Mouse (Mus musculus) lung, postnatal 0 days (tissue): Measurements from ENCODE around the gene Slc25a42. TPM values are rescaled to one million over a fixed set of nuclear protein-coding genes. Genes with fewer than 3 reads are reported as not detected.
A peak's percentile ranks its signal among the peaks of the same experiment; 100 is the strongest.

Experiments
- ATAC-seq: fragments of 200-750 bp; cut with Nextera tagmentation; 2 replicates; pipeline ENCODE4 v1.8.0; 2017; ENCODE audit warnings: moderate library complexity
- DNase-seq: peaks from one replicate; pipeline ENCODE4 v3.0.0-alpha.2; 2016; ENCODE audit warnings: low spot score
- H3K27ac ChIP-seq: fragments of 300-500 bp; sonication (generic); 2 replicates; pipeline ENCODE4 v1.5.1; 2014; ENCODE audit warnings: antibody characterized with exemption, mild to moderate bottlenecking, low read length, mixed read lengths
- H3K27me3 ChIP-seq: fragments of 300-500 bp; sonication (generic); replicated peaks from 2 replicates; pipeline ENCODE4 v1.6.1; 2014; ENCODE audit warnings: low read length, mixed read lengths; ENCODE audit not compliant: insufficient read depth
- H3K36me3 ChIP-seq: fragments of 300-500 bp; sonication (generic); 2 replicates; pipeline ENCODE4 v1.6.1; 2014; ENCODE audit warnings: low read length, mixed read lengths; ENCODE audit not compliant: insufficient read depth
- H3K4me1 ChIP-seq: fragments of 300-500 bp; sonication (generic); 2 replicates; pipeline ENCODE4 v1.6.1; 2014; ENCODE audit warnings: antibody characterized with exemption, low read depth, low read length, mixed read lengths; ENCODE audit not compliant: insufficient read depth
- H3K4me2 ChIP-seq: fragments of 300-500 bp; sonication (generic); replicated peaks from 2 replicates; pipeline ENCODE4 v1.6.1; 2014; ENCODE audit warnings: low read depth, mild to moderate bottlenecking, low read length, moderate library complexity, mixed read lengths
- H3K4me3 ChIP-seq: fragments of 300-500 bp; sonication (generic); 2 replicates; pipeline ENCODE4 v1.5.1; 2014; ENCODE audit warnings: low read depth, low read length
- H3K9ac ChIP-seq: fragments of 300-500 bp; sonication (generic); replicated peaks from 2 replicates; pipeline ENCODE4 v1.6.1; 2014; ENCODE audit warnings: low read depth, mild to moderate bottlenecking
- H3K9me3 ChIP-seq: fragments of 300-500 bp; sonication (generic); 2 replicates; pipeline ENCODE4 v1.6.1; 2016; ENCODE audit warnings: low read length, mixed read lengths
- CTCF ChIP-seq: IDR thresholded peaks from 2 replicates; pipeline ENCODE4 v1.5.1; 2016; ENCODE audit warnings: antibody characterized with exemption, mild to moderate bottlenecking
- EP300 ChIP-seq: IDR thresholded peaks from 2 replicates; pipeline ENCODE4 v1.6.1; 2016; ENCODE audit warnings: antibody characterized with exemption, mild to moderate bottlenecking, control low read depth
- WGBS: fragments of 180-500 bp; shearing (Covaris S2); extraction: QIAGEN DNeasy Blood & Tissue Kit; methylation state at CpG from one replicate; pipeline ENCODE4 v1.1.7; 2014; 5-methylcytosine and 5-hydroxymethylcytosine counted together
- polyA plus RNA-seq: library from polyadenylated mRNA; unstranded; fragments of >200 nt; fragmentation: Nextera tagmentation; extraction: Ambion mirVana; gene quantifications from 2 replicates; pipeline ENCODE4 v1.2.1, GENCODE M21; 2015

The Slc25a42 gene
- 4.0 and 4.3 TPM in 2 replicates for polyA plus RNA-seq

GRCm38 (mm10) chr8:70212112-70213055 lies at the start of gene Slc25a42:
Gene Slc25a42 (minus strand): TSS chr8:70212305.
- peak within 1 kb of the TSS; percentile 61 for H3K4me3 ChIP-seq
- H3K36me3 ChIP-seq: no peaks in the 10 kb centered on the region
- H3K27me3 ChIP-seq: no peaks in the 10 kb centered on the region
- peak; percentile 95 for ATAC-seq
- TF ChIP-seq CTCF (peak; percentile 1; the same call in 1 of the 2 replicates), EP300 (0 out of 2 replicates have a peak, but pooled peaks have one; percentile 25)
- peak within 1 kb of the TSS; percentile 84 for H3K27ac ChIP-seq
- no peaks in the 10 kb centered on the region for H3K9me3 ChIP-seq
- WGBS: under 1% methylated on average over 64 of the region's 66 CpGs
- peak within 1 kb of the TSS; percentile 44 for H3K9ac ChIP-seq
- peak within 1 kb of the TSS; percentile 96 for H3K4me2 ChIP-seq
- DNase-seq: peak; percentile 100
- H3K4me1 ChIP-seq: peaks cover 11% of the 10 kb centered on the region; the same call in 1 of the 2 replicates

DNA sequence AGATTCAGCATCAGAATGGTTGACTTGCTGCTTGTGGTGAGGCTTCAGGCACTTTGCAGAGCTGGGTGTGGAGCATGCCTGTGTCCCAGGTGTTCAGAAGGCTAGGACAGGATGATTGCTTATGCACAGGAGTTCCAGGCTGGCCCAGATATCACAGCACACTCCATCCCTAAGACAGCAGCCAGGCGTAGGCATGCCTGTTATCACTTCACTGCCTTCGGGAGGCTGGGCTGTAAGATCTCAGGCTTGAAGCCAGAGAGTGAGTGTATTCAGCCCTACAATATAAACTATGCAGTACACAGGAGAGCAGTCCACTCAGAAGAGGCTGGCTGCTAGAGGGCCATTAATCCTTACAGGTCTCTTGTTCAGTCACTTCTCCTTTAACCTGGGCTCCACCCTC lies 46.9 kb upstream of the Slc25a42 start:
- Histone ChIP-seq H3K4me1 (no peaks in the 10 kb centered on the region), H3K4me2 (no peak overlapping the region), H3K4me3 (no peak overlapping the region), H3K27ac (no peak overlapping the region), H3K27me3 (no peaks in the 10 kb centered on the region), H3K9me3 (no peaks in the 10 kb centered on the region), H3K9ac (no peak overlapping the region), H3K36me3 (peaks cover 42% of the 10 kb centered on the region)
- DNase-seq: no peak
- no peak for TF ChIP-seq EP300
- no peak for TF ChIP-seq CTCF
- 43% methylated on average over 2 of the region's 2 CpGs for WGBS
- 0 out of 2 replicates have a peak, but pooled peaks have one; percentile 22 for ATAC-seq

DNA sequence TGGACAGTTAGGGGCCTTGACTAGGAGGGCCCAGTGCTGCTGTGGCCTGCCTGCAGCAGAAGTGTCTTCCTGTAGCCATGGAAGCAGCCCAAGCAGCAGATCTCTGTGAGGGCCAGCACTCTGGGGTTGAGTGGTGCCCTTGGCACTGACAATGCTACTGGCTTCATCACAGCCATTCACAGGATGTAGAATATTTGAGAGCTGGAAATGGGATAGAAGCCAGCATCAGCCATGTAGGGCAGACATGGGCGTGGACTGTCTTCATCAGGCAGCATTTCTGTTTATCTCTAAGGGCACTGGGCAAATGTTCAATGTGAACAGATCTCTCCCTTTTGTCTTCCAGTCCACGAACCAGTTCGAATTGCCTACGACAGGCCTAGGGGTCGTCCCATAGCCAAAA lies 46.5 kb upstream of the Slc25a42 start:
- Histone ChIP-seq H3K36me3 (peaks cover 46% of the 10 kb centered on the region), H3K9me3 (no peaks in the 10 kb centered on the region), H3K27ac (no peak overlapping the region), H3K9ac (no peak overlapping the region), H3K4me3 (no peak overlapping the region), H3K4me2 (no peak overlapping the region), H3K27me3 (no peaks in the 10 kb centered on the region), H3K4me1 (no peaks in the 10 kb centered on the region)
- 62% methylated on average over 5 of the region's 5 CpGs for WGBS
- TF ChIP-seq EP300: no peak
- TF ChIP-seq CTCF: no peak
- peak; percentile 81 for ATAC-seq
- DNase-seq: peak; percentile 52

DNA sequence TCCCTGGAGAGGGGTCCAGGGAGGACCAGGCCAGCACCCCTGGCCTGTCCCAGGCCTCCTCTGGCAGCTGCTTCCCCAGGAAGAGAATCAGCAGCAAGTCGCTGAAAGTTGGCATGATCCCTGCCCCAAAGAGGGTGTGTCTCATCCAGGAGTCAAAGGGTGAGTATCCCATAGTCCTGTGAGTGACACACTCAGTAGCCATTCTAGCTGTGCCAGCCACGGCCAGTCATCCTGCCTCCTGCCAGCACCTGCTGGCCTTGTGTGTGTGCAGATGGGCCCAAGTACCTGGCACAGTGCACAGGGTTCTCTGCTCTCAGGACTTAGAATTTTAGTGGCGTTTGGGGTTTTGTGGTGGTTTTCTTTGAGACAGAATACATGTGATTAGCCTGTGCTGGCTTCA lies 45.4 kb upstream of the Slc25a42 start:
- H3K4me2 ChIP-seq: no peak overlapping the region
- no peak overlapping the region for H3K27ac ChIP-seq
- no peak overlapping the region for H3K4me3 ChIP-seq
- ATAC-seq (no peak), DNase-seq (no peak)
- TF ChIP-seq EP300 (no peak), CTCF (no peak)
- H3K4me1 ChIP-seq: no peaks in the 10 kb centered on the region
- no peaks in the 10 kb centered on the region for H3K9me3 ChIP-seq
- WGBS: 88% methylated on average over 3 of the region's 3 CpGs
- no peak overlapping the region for H3K9ac ChIP-seq
- H3K27me3 ChIP-seq: no peaks in the 10 kb centered on the region
- H3K36me3 ChIP-seq: peaks cover 51% of the 10 kb centered on the region

DNA sequence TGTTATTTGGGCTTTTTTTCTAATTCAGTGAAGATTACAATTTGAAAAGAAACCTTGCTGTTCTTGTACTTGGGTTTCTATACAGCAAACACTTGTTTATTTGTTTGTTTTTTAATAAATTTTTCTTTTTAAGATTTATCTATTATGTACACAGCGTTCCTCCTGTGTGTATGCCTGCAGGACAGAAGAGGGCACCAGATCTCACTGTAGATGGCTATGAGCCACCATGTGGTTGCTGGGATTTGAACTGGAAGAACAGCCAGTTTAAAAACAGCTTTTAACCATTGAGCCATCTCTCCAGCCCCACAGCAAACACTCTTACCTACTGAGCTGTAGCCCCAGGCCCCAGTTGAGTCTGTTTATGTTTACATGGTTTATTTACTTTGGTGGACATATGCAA lies 42.5 kb upstream of the Slc25a42 start:
- Histone ChIP-seq H3K4me2 (no peak overlapping the region), H3K36me3 (peaks cover 56% of the 10 kb centered on the region), H3K4me3 (no peak overlapping the region), H3K27me3 (no peaks in the 10 kb centered on the region), H3K9me3 (no peaks in the 10 kb centered on the region), H3K4me1 (no peaks in the 10 kb centered on the region), H3K9ac (no peak overlapping the region), H3K27ac (no peak overlapping the region)
- 71% methylated on average over 1 of the region's 1 CpGs for WGBS
- DNase-seq (no peak), ATAC-seq (no peak)
- no peak for TF ChIP-seq EP300
- peak; percentile 50 for TF ChIP-seq CTCF

GRCm38 (mm10) chr8:70247841-70248240 lies 35.7 kb upstream of the Slc25a42 start:
- TF ChIP-seq CTCF: no peak
- no peak for TF ChIP-seq EP300
- Histone ChIP-seq H3K27me3 (no peaks in the 10 kb centered on the region), H3K27ac (no peak overlapping the region), H3K36me3 (peaks cover 50% of the 10 kb centered on the region), H3K4me2 (no peak overlapping the region), H3K9ac (no peak overlapping the region), H3K9me3 (no peaks in the 10 kb centered on the region), H3K4me3 (no peak overlapping the region), H3K4me1 (no peaks in the 10 kb centered on the region)
- DNase-seq (no peak), ATAC-seq (no peak)
- 94% methylated on average over 3 of the region's 3 CpGs for WGBS
